Mouse (Mus musculus) limb, embryonic 12.5 days (tissue): ENCODE results near the gene Lrr1. TPM values are rescaled to one million over a fixed set of nuclear protein-coding genes. Genes with fewer than 3 reads are reported as not detected.

Source experiments
- ATAC-seq: fragments of 200-750 bp; cut with Nextera tagmentation; 2 replicates; pipeline ENCODE4 v1.8.0; 2017; ENCODE audit warnings: low read depth, moderate TSS enrichment; ENCODE audit not compliant: insufficient number of reproducible peaks, insufficient read depth, low FRiP score, low TSS enrichment
- H3K27ac ChIP-seq: fragments of 300-500 bp; sonication (generic); 2 replicates; pipeline ENCODE4 v1.5.1; 2016; ENCODE audit warnings: mild to moderate bottlenecking, moderate library complexity
- H3K27me3 ChIP-seq: fragments of 300-500 bp; sonication (generic); 2 replicates; pipeline ENCODE4 v1.6.1; 2016; ENCODE audit warnings: mild to moderate bottlenecking, moderate library complexity
- H3K36me3 ChIP-seq: fragments of 300-500 bp; sonication (generic); 2 replicates; pipeline ENCODE4 v1.6.1; 2016; ENCODE audit warnings: mild to moderate bottlenecking, moderate library complexity
- H3K4me1 ChIP-seq: fragments of 300-500 bp; sonication (generic); replicated peaks from 2 replicates; pipeline ENCODE4 v1.6.1; 2016
- H3K4me2 ChIP-seq: fragments of 300-500 bp; sonication (generic); 2 replicates; pipeline ENCODE4 v1.6.1; 2016; ENCODE audit warnings: mild to moderate bottlenecking, moderate library complexity
- H3K4me3 ChIP-seq: fragments of 300-500 bp; sonication (generic); replicated peaks from 2 replicates; pipeline ENCODE4 v1.5.1; 2016; ENCODE audit warnings: mild to moderate bottlenecking
- H3K9ac ChIP-seq: fragments of 300-500 bp; sonication (generic); replicated peaks from 2 replicates; pipeline ENCODE4 v1.6.1; 2016; ENCODE audit warnings: mild to moderate bottlenecking, moderate library complexity
- H3K9me3 ChIP-seq: fragments of 300-500 bp; sonication (generic); 2 replicates; pipeline ENCODE4 v1.6.1; 2016; ENCODE audit warnings: mild to moderate bottlenecking, moderate library complexity
- WGBS: fragments of 180-500 bp; shearing (Covaris S2); methylation state at CpG from one replicate; pipeline ENCODE4 v1.1.7; 2016; 5-methylcytosine and 5-hydroxymethylcytosine counted together
- polyA plus RNA-seq: library from polyadenylated mRNA; unstranded; fragments of >200 nt; fragmentation: Nextera tagmentation; extraction: Ambion mirVana; gene quantifications from 2 replicates; pipeline ENCODE4 v1.2.1, GENCODE M21; 2016

Gene Lrr1
- polyA plus RNA-seq, 1 experiment from 2014 or later, result 32.0 TPM

DNA sequence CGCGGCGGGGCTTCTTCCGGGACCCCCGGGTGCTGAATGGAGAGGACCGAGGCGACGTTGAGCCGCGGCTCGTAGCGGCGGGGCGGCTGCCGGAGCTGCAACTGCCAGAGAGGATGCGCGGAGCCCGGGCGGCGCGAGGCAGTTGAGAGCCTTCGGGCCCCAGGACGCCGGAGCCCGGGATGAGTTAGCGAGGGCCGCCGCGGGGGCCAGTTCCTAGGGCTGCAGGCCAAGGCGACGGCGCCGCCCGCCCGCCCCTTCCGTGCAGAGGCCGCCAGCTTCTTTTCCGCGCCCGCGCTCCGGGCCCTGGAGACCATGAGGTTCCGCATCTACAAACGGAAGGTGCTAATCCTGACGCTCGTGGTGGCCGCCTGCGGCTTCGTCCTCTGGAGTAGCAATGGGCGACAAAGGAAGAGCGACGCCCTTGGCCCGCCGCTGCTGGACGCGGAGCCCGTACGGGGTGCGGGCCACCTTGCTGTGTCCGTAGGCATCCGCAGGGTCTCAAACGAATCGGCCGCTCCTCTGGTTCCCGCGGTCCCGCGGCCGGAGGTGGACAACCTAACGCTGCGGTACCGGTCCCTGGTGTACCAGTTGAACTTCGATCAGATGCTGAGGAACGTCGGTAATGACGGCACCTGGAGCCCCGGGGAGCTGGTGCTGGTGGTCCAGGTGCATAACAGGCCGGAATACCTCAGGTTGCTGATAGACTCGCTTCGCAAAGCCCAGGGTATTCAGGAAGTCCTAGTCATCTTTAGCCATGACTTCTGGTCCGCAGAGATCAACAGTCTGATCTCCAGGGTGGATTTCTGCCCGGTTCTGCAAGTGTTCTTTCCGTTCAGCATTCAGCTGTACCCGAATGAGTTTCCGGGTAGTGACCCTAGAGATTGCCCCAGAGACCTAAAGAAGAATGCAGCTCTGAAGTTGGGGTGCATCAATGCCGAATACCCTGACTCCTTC, 16.0 kb downstream of the Lrr1 start:
- Histone ChIP-seq H3K9me3 (no peaks in the 10 kb centered on the region), H3K4me3 (peak overlapping the region; percentile 91), H3K27ac (peak overlapping the region; percentile 92), H3K4me2 (peak overlapping the region; percentile 94), H3K4me1 (peaks cover 12% of the 10 kb centered on the region), H3K36me3 (peaks cover 38% of the 10 kb centered on the region), H3K27me3 (no peaks in the 10 kb centered on the region), H3K9ac (peak overlapping the region; percentile 94)
- peak; percentile 58 for ATAC-seq
- 3% methylated on average over 85 of the region's 86 CpGs for WGBS

DNA sequence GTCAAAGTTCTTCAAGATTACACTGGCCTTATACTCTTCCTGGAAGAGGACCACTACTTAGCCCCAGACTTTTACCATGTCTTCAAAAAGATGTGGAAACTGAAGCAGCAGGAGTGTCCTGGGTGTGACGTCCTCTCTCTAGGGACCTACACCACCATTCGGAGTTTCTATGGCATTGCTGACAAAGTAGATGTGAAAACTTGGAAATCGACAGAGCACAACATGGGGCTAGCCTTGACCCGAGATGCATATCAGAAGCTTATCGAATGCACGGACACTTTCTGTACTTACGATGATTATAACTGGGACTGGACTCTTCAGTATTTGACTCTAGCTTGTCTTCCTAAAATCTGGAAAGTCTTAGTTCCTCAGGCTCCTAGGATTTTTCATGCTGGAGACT, 16.8 kb downstream of the Lrr1 start:
- peak overlapping the region; percentile 91 for H3K4me3 ChIP-seq
- H3K27ac ChIP-seq, result no peak overlapping the region
- no peaks in the 10 kb centered on the region for H3K27me3 ChIP-seq
- H3K4me1 ChIP-seq, result peaks cover 12% of the 10 kb centered on the region
- H3K36me3 ChIP-seq, result peaks cover 45% of the 10 kb centered on the region
- peak overlapping the region; percentile 94 for H3K4me2 ChIP-seq
- 80% methylated on average over 7 of the region's 7 CpGs for WGBS
- no peaks in the 10 kb centered on the region for H3K9me3 ChIP-seq
- peak overlapping the region; percentile 94; the same call in 1 of the 2 replicates for H3K9ac ChIP-seq
- no peak for ATAC-seq

DNA sequence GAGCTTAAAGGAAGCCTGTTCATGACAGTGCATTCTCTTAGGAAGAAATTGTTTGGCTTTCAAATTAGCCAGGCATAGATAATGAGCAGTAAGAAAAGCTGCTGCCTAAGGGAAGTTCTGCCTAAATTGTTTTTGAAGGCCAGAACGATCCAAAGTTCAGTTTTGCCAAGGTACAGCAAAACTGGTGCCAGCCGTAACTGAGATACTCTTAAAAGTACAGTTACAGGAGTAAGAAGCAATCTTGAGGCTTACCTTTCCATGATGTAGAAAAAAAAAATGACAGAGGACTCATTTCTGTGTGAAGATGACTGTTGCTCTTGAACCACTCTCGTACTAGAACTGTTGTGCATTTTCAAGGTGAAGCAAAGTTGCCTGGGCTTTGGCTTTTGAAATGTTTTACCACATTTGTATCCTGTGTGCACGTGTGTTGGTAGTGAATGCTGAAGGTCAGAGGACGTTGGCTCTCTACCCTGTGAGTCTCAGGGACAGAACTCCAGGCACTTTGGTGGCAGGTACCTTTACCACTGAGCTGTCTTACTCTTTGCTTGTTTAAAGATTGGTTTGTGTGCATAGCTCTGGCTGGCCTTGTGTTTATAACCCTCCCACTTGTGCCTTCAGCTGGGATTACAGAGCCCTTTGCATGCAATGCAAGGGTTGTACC, 18.3 kb downstream of the Lrr1 start:
- WGBS, result 73% methylated on average over 5 of the region's 5 CpGs
- Histone ChIP-seq H3K4me3 (no peak overlapping the region), H3K4me1 (peaks cover 12% of the 10 kb centered on the region)

DNA sequence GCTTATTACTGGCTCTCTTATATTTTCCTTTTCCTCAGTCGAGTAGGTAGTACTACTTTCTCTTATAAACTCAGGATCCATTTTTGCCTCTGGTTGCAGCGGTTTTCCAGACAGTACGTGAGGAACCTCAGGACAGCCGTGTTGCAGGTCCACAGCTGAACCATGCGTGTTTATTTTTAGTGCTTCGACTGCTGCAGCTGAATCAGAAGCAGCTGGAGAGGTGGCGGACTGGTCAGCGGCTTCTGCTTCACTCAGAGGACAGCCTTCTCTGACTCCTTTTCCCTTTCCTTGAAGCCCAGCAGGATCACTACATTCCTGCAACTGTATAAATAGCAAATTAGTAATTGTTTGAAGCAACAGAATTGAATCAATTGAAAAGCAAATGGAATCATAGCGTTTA, 21.5 kb downstream of the Lrr1 start:
- WGBS, result 91% methylated on average over 9 of the region's 9 CpGs
- H3K36me3 ChIP-seq, result peaks cover 44% of the 10 kb centered on the region
- no peaks in the 10 kb centered on the region for H3K9me3 ChIP-seq
- no peak overlapping the region for H3K9ac ChIP-seq
- peaks cover 7% of the 10 kb centered on the region for H3K4me1 ChIP-seq
- no peaks in the 10 kb centered on the region for H3K27me3 ChIP-seq
- no peak overlapping the region for H3K27ac ChIP-seq
- H3K4me3 ChIP-seq, result no peak overlapping the region
- no peak overlapping the region for H3K4me2 ChIP-seq
- no peak for ATAC-seq

More for the DNA sequence above, 18.3 kb downstream of the Lrr1 start:
- no peak for ATAC-seq
- H3K9me3 ChIP-seq, result no peaks in the 10 kb centered on the region
- H3K27ac ChIP-seq, result no peak overlapping the region
- no peak overlapping the region for H3K9ac ChIP-seq
- no peak overlapping the region for H3K4me2 ChIP-seq
- H3K27me3 ChIP-seq, result no peaks in the 10 kb centered on the region
- peaks cover 46% of the 10 kb centered on the region for H3K36me3 ChIP-seq

DNA sequence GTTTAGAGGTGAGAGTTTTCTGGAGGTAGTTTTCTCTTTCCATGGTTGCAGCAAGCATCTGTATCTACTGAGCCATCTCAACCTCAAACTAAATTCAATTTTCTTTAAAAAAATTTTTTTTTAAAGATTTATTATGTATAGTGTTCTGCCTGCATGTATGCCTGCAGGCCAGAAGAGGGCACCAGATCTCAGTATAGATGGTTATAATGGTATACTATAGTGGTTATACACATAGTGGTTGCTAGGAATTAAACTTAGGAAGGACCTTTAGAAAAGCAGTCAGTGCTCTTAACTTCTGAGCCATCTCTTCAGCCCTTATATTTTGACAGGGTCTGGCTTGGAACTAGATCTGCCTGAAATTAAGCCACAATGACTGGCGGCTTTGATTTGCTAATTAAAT, 21.9 kb downstream of the Lrr1 start:
- H3K36me3 ChIP-seq, result peaks cover 44% of the 10 kb centered on the region
- no peak overlapping the region for H3K4me2 ChIP-seq
- H3K4me1 ChIP-seq, result peaks cover 3% of the 10 kb centered on the region
- ATAC-seq, result no peak
- H3K9me3 ChIP-seq, result no peaks in the 10 kb centered on the region
- no peak overlapping the region for H3K27ac ChIP-seq
- H3K4me3 ChIP-seq, result no peak overlapping the region
- no peak overlapping the region for H3K9ac ChIP-seq
- WGBS, result 97% methylated on average over 1 of the region's 1 CpGs
- H3K27me3 ChIP-seq, result no peaks in the 10 kb centered on the region

DNA sequence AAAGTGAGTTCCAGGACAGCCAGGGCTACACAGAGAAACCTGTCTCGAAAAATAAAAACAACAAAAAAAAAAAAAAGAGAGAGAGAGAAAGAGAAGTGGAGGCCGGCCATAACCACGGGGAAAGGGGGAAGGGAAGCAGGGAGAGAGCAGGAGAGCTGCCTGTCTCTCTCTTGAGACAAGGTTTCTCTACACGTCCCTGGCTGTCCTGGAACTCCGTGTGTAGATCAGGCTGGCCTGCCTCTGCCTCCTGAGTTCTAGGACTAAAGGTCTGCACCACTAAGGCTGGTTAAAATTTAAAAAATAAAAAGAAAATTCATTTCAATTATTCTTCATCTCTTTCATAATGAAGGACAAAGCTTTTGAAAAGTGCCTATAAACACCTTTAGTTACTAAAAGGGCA, 22.8 kb downstream of the Lrr1 start:
- no peaks in the 10 kb centered on the region for H3K27me3 ChIP-seq
- no peak for ATAC-seq
- peaks cover 44% of the 10 kb centered on the region for H3K36me3 ChIP-seq
- H3K4me3 ChIP-seq, result no peak overlapping the region
- H3K9ac ChIP-seq, result no peak overlapping the region
- 90% methylated on average over 5 of the region's 5 CpGs for WGBS
- H3K27ac ChIP-seq, result no peak overlapping the region
- no peak overlapping the region for H3K4me2 ChIP-seq
- H3K9me3 ChIP-seq, result no peaks in the 10 kb centered on the region
- peaks cover 7% of the 10 kb centered on the region; the same call in 1 of the 2 replicates for H3K4me1 ChIP-seq

DNA sequence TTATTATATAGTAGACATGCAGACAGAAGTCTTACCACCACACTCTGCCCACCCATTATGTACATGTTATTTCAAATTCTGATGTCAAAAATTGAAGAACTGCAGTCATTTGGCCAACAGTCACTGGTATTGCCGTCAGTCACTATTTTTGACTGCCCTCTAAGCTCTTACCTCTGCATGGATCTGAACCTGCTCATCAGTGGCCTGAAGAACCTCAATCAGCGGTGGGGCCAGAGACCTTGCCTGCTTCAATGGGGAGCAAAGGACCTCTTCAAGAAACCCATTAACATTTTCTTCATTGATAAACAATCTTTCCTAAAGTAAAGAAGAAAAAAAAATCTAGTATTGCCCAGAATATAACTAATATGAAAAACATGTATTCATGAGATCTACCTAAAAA, 24.0 kb downstream of the Lrr1 start:
- H3K27ac ChIP-seq, result no peak overlapping the region
- H3K9ac ChIP-seq, result no peak overlapping the region
- no peaks in the 10 kb centered on the region for H3K27me3 ChIP-seq
- peaks cover 38% of the 10 kb centered on the region for H3K36me3 ChIP-seq
- 93% methylated on average over 2 of the region's 2 CpGs for whole genome bisulfite sequencing
- peaks cover 7% of the 10 kb centered on the region; the same call in 1 of the 2 replicates for H3K4me1 ChIP-seq
- no peak for ATAC-seq
- no peak overlapping the region for H3K4me2 ChIP-seq
- no peaks in the 10 kb centered on the region for H3K9me3 ChIP-seq
- no peak overlapping the region for H3K4me3 ChIP-seq

DNA sequence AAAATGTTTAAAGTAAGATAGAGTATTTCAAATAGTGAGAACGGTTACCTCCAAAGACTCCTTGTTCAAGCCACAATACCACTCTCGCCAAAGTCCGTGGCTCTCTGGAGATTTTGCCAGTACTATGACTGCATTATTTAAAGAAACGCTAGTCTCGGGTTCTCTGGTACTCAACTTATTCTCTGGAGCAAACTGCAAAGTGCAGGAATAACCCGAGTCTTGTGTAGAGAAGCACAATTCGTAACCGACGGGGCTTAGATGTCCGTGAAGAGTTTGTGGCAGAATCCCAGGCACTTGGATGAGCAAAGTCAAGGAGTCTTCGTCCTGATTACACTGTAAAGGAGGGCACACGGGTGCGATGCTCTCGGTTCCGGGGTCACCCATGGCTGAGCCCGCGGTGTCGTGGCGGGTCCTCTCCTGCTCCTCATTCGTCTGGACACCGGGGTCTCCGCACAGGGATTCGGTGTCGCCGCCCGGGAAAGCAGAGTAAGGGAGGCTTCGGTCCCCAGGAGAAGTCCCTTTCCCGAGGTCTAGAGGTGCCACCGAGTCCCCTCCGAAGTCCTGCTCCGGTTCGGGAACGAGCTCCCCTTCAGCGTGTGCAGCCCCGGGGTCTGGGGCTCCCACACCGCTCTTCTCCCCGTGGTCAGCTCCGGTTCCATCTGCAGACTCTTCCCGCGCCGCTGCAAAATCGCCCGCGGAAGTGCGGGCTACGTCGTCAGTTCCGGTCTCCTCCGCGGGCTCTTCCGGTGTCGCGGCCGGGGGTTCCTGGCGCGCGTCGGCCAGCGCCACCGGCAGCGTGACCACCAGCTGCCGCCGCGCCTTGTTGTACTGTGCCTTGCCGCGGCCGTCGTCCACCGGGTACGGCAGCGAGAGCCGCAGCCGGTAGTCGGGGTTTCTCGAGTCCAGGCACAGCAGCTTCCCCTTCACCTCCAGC, 28.1 kb downstream of the Lrr1 start, which contains the start of gene Gm49383:
Gm49383 (minus strand) TSS at position 661 of the 934 bp plus-strand sequence.
- peak within 1 kb of the TSS; percentile 92 for H3K4me3 ChIP-seq
- H3K9ac ChIP-seq, result peak within 1 kb of the TSS; percentile 86
- H3K36me3 ChIP-seq, result peaks cover 28% of the 10 kb centered on the region
- ATAC-seq, result peak; percentile 56
- H3K27me3 ChIP-seq, result no peaks in the 10 kb centered on the region
- peak within 1 kb of the TSS; percentile 91 for H3K27ac ChIP-seq
- peaks cover 22% of the 10 kb centered on the region for H3K4me1 ChIP-seq
- WGBS, result under 1% methylated on average over 75 of the region's 75 CpGs
- peak within 1 kb of the TSS; percentile 95 for H3K4me2 ChIP-seq
- H3K9me3 ChIP-seq, result no peaks in the 10 kb centered on the region

DNA sequence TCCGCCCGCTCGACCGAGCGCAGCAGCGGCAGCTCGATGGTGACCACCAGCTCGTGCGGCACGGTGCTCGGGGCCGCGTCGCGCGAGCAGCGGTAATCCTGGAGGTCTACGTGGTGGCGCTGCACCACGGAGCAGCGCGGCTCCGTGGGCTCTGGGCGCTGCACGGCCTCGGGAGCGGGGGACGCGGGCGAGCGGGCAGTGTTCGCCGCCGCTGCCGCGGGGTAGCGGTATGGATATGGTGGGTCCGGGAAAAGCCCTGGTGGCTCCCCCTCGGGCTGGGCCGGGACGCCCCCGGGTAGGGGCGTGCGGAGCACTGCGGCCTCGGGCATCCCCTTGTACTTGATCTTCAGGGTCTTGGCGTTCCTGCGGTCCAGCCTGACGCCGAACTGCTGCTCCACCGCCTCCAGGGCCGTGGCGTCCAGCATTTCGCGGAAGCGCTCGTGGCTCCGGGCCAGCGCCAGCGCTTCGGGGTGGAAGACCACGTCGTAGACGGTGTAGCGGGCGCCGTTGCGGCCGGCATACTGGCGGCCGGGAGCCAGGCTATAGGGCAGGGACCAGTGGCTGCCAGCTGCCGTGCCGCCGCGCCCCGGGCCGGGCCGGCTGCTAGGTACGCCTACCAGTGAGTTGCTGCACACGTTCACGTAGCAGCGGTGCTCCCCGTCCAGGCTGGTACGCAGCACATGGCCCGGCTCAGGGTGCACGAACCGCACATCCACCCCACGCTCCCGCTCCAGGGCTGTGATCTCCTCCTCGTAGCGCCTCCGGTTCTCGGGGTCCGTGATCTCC, 29.0 kb downstream of the Lrr1 start:
- ATAC-seq, result peak; percentile 79
- WGBS, result under 1% methylated on average over 93 of the region's 94 CpGs
- H3K4me3 ChIP-seq, result peak overlapping the region; percentile 92
- no peaks in the 10 kb centered on the region for H3K27me3 ChIP-seq
- H3K4me2 ChIP-seq, result peak overlapping the region; percentile 95
- H3K9me3 ChIP-seq, result no peaks in the 10 kb centered on the region
- H3K4me1 ChIP-seq, result peaks cover 22% of the 10 kb centered on the region
- peak overlapping the region; percentile 86 for H3K9ac ChIP-seq
- H3K36me3 ChIP-seq, result peaks cover 29% of the 10 kb centered on the region
- H3K27ac ChIP-seq, result peak overlapping the region; percentile 91

DNA sequence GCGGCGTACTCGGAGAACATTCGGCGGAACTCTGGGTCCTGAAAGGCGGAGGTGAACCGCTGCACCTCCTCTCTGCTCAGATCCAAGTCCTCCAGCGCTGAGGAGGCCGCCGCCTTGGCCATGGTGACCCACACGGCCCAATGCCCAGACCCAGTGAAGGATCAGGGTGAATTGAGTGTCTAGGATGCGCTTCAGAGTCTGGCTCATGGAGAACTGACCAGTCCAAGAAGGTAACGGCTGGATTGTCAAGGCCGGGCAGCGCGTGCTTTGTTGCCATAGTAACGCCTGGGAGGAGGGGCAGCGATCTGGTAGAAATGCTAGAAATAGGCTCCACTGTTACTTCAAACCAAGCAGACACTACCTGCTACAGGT, 29.5 kb downstream of the Lrr1 start, which contains the start of gene Dnaaf2:
Dnaaf2 (minus strand) TSS at position 266 of the 372 bp plus-strand sequence.
- Histone ChIP-seq H3K27me3 (no peaks in the 10 kb centered on the region), H3K4me2 (peak within 1 kb of the TSS; percentile 95), H3K4me3 (peak within 1 kb of the TSS; percentile 92), H3K9ac (peak within 1 kb of the TSS; percentile 86), H3K4me1 (peaks cover 22% of the 10 kb centered on the region), H3K27ac (peak within 1 kb of the TSS; percentile 91), H3K9me3 (no peaks in the 10 kb centered on the region), H3K36me3 (peaks cover 34% of the 10 kb centered on the region)
- WGBS, result 1% methylated on average over 18 of the region's 18 CpGs
- ATAC-seq, result peak; percentile 32; the same call in 1 of the 2 replicates
